Mouse (Mus musculus) spleen, adult 18-20 months (tissue): ENCODE results near the gene F830045P16Rik.
"Not testable (repeated sequence)": the region's sequence is repeated elsewhere in the genome, so short reads cannot be mapped to it uniquely, and the experiment has no call there.

Source experiments
- DNase-seq, 2 experiments: peaks; one replicate each; pipeline ENCODE4 v3.0.0; 2022; ENCODE audit warnings: mixed read lengths in 2 of 2

The F830045P16Rik gene

GRCm38 (mm10) chr2:129483150-129483549, 53.3 kb downstream of the F830045P16Rik start:
- no peak for DNase-seq

GRCm38 (mm10) chr2:129471905-129472304, 64.5 kb downstream of the F830045P16Rik start:
- no peak for DNase-seq

GRCm38 (mm10) chr2:129470839-129471238, 65.6 kb downstream of the F830045P16Rik start:
- DNase-seq: no peak

GRCm38 (mm10) chr2:129438772-129439171, 97.6 kb downstream of the F830045P16Rik start:
- not testable (repeated sequence) for DNase-seq

GRCm38 (mm10) chr2:129435154-129435553, 101.2 kb downstream of the F830045P16Rik start:
- no peak for DNase-seq

GRCm38 (mm10) chr2:129423741-129424140, 112.7 kb downstream of the F830045P16Rik start:
- no peak for DNase-seq

- no peak for DNase-seq
Observed at GRCm38 (mm10) chr2:129420897-129421561, 115.4 kb downstream of the F830045P16Rik start.

GRCm38 (mm10) chr2:129419361-129419880, 117.0 kb downstream of the F830045P16Rik start:
- no peak for DNase-seq

GRCm38 (mm10) chr2:129414593-129414992, 121.8 kb downstream of the F830045P16Rik start:
- no peak for DNase-seq

GRCm38 (mm10) chr2:129413488-129413887, 122.9 kb downstream of the F830045P16Rik start:
- no peak for DNase-seq

GRCm38 (mm10) chr2:129411651-129412050, 124.8 kb downstream of the F830045P16Rik start:
- DNase-seq: no peak

- DNase-seq: no peak
Observed at GRCm38 (mm10) chr2:129410344-129410743, 126.1 kb downstream of the F830045P16Rik start.

GRCm38 (mm10) chr2:129408476-129408875, 127.9 kb downstream of the F830045P16Rik start:
- DNase-seq: peak; percentile 43 to 68
